Mouse (Mus musculus): ENCODE measurements around the gene Itgav.

GRCm38 (mm10) chr2:83700667-83701066 lies 23.5 kb upstream of the Itgav start:
- TF ChIP-seq CTCF (IDR thresholded peaks at IDR 0.05; ENCODE audit: low read depth) = no peak
- no peak for TF ChIP-seq EP300 (IDR thresholded peaks at IDR 0.05; ENCODE audit: low read depth)
